Mouse (Mus musculus): Measurements from ENCODE around the gene Cirbp.

Gene Cirbp

DNA sequence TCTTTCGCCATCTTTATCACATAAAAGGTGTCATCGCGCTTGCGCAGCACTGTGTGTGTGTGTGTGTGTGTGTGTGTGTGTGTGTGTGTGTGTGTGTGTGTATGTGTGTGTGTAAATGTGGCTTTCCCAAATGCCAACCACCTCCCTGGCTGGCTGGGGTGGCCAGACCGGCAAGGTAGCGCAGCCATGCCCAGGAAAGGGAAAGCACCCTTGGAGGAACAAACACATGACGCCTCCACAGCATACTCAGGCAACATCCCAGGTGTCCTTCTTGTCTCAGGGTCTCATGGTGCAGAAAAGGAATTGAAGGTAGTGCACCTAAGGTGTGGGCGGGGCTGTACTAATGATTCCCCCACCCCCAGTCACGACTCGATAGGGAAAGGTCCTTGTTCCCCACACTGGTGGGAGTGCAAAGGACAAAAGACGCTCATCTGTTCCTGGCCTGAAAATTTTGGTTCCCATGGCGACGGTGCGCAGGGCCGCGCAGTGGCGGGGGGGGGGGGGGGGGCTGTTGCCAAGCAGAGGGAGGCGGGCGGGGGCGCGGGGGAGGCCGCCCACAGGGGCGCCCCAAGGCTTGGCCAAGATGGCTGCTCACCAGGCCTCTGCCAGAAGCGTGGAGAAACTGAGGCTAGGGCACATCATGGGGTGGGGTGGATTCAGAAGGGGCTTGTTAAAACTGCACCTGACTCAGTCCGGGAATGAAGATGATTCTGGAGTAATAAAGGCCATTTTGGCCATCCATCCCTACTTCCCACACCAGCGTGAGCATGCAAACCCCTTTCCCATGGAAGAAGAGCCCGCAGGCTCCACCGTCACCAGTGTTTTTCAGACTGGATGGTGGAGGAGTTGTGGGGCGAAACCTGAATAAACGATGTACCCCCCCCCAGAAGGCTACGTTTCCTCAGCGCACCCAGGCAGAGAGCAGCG lies 27.9 kb upstream of the Cirbp start:
- DNase-seq (ENCODE audit: low read depth, low spot score) = no peak

DNA sequence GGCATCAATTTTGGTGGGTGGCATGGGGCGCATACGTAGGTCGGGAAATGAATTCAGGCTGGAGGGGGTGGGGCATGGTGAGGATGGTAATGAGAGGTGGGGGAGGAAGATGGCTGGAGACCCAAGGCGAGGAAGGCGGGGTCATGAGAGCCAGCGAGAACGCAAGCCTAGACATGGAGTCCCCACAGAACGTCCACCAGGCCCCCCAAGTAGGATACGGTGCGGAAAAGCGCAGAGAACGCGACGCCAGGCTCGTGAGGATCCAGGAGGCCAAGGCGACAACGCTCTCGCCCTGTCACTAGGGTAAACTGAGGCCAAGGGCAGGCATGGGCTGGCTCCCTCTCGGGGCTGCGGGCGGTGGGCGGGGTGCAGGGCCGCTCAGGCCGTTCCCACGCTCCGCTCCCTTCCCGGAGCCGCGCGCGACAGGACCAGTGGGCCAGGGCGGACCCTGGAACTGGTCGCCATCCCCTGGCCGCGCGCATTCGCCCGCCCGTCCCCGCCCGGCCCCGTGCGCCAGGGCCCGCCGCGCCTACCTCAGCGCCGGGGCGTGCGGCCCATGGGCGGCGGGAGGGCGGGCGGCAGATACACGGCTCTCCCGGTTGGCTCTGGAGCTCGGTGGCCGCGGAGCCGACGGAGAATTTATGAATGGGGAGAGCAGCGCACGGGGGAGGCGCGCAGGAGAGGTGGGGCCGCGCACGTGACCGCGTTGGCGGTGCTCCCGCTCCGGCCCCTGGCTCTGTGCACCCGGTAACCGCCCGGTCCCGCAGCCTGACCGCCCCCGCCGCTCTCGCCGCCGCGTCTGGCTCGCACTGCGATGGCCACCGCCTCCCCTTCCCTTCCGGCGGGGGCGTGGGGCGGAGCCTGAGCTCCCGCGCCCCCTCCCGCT lies 27.0 kb upstream of the Cirbp start, which contains the start of gene Atp5d:
Gene Atp5d, plus strand, starts transcription at position 80 of the 886 bp plus-strand sequence.
- peak; percentile 66 for DNase-seq (ENCODE audit: low read depth, low spot score)

DNA sequence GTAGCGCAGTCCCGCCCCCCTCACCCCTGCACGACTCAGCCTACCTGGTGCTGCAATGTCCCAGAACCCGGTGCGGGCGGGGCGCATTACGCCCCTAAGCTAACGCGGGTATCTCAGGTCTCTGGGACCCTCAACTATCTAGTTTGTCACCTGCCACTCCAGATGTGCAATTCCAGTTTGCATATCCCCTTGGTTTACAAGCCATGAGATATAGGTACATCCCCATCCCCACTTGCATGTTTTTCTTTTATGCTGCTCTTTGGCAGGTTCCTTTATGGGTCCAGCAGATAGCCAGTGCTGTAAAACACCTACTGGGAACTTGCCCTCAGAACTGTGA lies 26.4 kb upstream of the Cirbp start:
- DNase-seq (ENCODE audit: low read depth, low spot score) = peak; percentile 57

DNA sequence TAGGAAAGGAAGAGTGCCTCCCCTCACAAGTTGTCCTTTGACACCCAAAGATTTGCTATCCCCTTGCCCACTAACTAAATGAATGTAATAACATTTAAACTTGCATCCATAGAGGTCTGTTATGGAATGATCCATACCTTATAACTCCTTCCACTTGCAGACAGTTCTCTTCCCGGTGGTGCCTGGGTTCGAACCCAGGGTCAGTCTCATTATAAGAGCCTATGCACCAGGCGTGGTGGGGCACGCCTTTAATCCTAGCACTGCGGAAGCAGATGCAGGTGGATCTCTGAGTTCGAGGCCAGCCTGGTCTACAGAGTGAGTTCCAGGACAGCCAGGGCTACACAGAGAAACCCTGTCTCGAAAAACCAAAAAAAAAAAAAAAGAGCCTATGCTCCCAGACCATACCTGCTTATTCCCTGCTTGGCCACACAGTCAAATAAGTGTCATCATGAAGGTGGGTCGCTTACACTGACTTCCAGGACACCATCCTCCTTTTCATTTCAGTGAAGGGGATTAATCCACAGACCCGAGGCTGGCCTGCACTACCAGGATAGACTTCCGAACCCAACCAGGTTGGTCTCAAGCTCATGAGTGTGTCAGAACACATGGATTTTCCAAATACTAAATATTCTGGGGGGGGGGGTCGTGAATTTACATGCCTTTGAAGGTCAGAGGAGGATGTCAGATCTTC lies 25.7 kb upstream of the Cirbp start:
- no peak for DNase-seq (ENCODE audit: low read depth, low spot score)

DNA sequence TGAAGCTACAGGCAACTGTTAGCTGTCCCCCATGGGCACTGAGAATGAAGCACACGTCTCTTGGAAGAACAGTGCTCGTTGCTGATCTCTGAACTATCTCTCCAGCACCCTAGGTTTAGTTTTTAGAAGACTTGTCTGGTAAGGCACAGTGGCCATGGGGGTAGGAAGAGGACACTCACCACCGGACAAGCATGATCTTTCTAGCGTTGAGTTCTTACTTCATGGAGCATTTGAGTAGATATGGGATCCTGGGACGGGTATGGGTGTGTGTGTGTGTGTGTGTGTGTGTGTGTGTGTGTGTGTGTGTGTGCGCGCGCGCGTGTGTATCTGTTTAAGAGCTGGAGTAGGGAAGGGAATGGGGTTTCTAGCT lies 25.1 kb upstream of the Cirbp start, which contains the start of gene Cbarp:
Gene Cbarp, minus strand, starts transcription at position 170 of the 370 bp plus-strand sequence.
- no peak for DNase-seq (ENCODE audit: low read depth, low spot score)

DNA sequence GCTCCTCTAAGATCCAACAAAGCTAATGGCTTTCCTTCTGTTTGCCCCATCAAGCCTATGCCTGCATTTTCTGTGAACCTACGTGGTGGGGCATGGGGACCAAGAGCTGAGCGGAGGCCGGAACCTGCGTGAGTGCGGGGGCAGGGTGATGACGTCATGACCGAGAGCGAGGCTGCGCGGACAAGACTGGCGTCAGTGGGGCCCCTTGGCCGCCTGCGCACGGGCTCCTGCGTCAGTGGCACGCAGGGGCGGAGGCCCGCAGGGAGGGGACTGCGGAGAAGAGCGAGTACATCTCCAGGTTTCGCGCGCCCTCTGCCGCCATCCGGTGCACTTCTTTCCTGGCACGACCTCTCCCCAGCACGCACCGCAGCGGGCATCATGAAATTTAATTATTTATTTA lies 24.5 kb upstream of the Cirbp start:
- DNase-seq (ENCODE audit: low read depth, low spot score) = peak; percentile 98

DNA sequence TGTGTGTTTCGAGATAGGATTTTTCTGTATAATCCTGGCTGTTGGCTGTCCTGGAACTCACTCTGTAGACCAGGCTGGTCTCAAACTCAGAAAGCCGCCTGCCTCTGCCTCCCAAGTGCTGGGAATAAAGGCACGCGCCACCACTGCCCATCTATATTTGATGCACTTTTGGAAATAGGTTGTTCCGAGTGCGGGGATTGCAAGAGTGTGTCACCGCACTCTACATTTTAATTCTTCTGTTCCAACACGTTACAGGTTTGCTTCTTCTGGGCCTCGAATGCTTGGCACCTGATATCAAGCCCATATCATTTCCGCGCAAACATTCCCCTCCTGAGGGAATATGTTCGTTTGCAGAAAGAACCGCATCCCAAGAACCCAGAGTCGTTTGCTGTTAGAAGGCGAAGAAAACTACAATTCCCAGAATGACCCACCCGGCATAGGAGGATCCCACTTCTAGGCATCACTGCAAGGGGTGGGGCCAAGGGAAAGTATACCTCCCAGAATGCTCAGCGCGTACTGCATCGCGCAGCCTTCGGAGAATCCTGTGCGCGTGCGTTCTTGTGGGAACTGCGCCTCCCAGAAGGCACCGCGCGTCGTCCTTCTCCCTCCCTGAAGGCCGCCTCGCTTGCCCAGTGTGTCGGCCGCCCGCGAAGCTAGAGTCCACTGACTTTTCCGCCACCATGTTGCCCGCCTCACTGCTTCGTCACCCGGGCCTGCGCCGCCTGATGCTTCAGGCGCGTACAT lies 23.8 kb upstream of the Cirbp start:
- peak; percentile 99 for DNase-seq (ENCODE audit: low read depth, low spot score)

DNA sequence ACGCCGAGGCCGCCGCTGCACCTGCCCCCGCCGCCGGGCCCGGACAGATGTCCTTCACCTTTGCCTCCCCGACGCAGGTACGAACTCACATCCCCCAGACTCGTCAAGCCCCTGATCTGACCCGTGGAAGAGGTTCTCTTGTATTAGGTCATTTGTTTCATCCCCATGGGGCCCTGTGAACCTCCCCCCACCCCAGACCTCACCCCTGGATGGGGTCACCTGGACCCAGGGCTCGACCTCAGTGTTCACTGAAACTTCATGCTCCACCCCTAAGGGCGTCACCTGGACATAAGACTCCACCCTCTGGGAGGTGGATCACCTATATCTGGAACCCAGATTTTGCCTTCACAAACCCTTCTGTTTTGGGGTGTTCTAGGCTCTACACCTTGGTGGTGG lies 23.3 kb upstream of the Cirbp start:
- DNase-seq (ENCODE audit: low read depth, low spot score) = peak; percentile 59

DNA sequence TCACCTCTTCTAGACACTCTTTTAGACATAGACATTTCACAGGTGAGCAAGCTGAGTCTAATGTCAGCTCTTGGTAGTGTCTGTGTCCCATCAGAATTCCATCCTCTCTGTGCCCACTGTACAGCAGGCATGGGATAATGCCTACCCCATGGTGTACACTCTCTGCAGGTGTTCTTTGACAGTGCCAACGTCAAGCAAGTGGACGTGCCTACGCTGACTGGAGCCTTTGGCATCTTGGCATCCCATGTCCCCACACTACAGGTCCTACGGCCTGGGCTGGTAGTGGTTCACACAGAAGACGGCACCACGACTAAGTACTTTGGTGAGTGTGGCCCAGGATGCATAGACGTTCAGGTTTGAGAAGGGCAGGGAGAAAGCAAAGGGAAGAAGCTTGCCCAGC lies 22.1 kb upstream of the Cirbp start:
- DNase-seq (ENCODE audit: low read depth, low spot score) = no peak

DNA sequence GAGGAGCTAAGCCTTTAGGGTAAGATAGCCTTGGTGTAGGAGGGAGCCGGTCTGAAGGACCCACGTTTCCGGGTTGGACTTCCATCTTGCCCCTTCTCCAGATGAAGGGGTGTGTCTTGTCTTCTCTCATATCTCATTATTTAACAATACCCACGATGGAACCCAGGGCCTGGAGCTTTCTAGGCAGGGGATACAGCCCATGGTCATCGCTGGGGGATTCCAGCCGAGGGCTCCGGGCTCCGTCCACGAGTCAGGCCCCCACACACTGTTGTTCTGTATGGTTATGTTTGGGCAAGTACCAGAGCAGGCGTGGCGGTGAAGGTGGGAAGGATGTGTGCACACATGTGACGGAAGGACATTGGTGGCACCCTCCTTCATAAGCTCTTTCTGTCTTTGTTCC lies 21.6 kb upstream of the Cirbp start:
- DNase-seq (ENCODE audit: low read depth, low spot score) = no peak

DNA sequence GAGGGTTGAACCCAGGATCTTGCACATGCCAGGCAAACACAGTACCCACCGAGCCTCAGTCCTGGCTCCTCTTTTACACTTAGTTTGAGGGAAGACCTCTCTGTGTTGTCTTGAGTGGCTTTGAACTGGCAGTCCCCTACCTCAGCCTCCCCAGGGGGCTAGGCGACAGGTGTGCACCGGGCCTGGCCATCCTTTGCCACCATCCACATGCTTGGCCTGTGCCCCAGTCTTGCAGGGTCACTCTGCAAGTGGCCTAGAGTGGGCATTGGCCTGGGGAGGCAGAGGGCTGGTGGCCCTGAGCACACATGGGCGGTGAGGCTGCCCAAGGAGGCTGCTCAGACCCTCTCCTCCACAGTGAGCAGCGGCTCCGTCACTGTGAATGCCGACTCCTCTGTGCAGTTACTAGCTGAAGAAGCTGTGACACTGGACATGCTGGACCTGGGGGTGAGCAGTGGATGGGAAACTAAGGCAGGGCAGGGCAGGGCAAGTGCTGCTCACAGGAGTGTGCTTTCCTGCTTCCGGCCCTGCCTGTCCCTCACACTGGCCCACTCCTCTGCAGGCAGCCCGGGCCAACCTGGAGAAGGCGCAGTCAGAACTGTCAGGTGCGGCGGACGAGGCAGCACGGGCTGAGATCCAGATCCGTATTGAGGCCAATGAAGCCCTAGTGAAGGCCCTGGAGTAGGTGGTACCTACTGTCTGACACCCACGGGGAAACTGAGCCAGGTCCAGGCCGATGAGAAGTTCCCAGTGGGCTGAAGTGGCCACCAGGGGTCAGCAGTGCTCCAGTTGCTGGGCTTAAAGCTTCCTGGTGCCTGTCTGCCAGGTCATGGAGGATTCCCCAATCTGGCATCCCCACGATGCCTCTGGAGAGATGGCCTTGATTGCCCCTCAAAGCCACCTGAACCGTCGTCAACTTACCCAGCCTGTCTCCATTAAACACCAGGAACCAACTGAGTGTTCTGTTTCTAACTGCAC lies 20.6 kb upstream of the Cirbp start:
- DNase-seq (ENCODE audit: low read depth, low spot score) = peak; percentile 70

DNA sequence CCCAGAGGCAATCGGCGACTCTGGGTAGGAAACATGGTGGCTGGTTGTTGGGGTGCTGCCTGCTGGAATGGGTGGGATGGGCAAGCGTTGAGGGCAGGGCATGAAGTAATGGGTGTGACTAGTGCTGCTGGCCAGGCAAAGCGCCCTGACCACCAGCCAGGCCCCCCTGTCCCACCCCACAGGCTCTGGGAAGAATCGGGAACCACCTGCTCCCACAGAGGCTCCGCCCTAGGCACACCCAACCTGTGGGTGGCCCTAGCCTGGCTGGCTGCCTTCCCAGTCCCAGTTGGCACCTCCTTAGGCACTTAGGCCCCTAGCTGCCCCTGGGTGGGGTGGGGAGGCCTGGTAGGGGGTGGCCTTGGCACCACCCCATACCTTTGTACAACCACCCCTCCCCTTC lies 19.9 kb upstream of the Cirbp start:
- no peak for DNase-seq (ENCODE audit: low read depth, low spot score)

DNA sequence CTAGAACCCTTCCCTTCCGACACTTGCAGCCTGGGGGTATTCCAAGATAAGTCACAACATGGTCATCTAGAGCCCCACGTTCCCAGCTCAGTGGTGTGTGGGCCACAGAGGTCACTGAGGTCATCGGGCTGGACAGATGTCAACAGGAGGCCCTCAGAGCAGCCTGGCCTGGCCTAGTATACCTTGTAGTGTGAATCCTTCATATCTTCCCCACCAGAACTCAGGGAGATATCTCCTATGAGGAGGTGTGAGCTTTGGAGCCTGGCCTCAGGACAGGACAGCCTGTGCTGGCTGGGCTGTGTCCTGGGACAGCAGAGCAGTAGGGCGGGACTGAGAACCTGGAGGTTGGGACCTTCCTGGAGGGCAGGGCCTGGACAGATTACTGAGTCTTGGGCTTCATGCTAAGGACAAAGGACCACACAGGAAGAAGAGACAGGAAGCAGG lies 19.2 kb upstream of the Cirbp start:
- no peak for DNase-seq (ENCODE audit: low read depth, low spot score)

DNA sequence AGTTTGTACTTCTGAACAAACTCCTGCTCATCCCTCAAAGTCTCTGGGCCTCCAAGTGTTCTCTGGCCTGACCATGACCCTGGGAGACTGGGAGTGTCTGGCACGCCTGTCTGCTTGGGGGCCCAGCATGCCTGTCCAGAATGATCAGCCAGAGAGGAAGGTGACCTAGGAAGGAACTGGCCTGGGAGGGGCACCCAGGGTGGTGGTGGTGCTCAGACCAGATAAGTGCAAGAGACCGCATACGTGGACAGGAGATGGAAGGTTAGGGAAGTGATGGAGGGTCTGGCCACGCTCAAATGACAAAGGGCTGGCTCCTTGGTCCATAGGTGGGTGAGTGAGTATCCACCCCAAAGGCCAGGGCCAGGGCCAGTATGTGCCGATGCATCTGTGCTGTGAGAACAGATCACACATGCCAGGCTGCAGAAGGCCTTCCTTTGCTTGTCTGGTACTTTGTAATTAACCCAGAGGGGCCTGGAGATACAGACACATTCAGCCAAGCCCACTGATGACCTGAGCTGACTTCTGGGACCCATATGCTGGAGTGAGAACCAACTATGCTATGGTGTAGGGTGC lies 18.6 kb upstream of the Cirbp start:
- DNase-seq (ENCODE audit: low read depth, low spot score) = no peak

DNA sequence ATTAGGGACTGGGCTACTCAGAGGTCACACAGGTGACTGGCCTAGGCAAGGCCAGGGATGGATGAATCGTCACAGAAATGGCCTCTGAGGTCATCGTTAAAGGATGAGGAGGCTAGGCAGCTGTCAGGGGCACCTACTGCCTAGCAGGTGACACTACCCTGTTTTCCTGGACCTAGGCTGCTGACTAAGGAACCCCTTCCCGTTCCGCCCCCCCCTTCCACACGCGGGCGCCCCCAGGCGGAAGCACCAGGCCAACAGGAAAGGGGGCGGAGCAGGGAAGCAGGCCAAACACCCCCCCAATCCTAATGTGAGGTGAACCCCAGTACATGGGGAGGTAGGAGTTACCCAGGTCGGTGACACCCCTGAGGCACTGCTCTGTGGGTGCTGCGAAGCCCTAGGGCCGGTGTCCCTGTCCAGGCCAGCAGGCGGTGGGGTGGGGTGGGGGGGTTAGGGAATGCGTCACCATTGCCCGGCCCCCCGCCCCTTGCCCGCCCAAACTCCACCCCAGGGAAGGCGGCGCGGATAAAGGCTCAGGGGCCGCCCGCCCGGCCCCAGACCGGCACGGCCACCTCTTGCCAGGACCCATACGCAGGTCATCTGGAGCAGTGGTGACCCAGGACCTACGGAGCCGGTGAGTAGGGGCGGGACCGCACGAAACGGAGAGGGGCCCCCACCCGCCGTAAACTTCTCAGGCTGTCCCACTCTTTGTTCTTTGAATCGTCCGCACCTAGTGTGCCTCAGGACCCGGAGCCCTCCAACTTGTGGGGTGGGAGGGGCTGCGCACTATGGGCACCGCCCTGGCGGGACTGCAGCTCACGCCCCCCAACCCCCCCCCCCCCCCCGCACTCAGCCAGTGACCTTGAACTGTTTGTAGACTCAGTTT lies 17.8 kb upstream of the Cirbp start, which contains the start of gene Midn:
Gene Midn, plus strand, starts transcription at position 554 of the 883 bp plus-strand sequence.
- peak; percentile 74 for DNase-seq (ENCODE audit: low read depth, low spot score)

DNA sequence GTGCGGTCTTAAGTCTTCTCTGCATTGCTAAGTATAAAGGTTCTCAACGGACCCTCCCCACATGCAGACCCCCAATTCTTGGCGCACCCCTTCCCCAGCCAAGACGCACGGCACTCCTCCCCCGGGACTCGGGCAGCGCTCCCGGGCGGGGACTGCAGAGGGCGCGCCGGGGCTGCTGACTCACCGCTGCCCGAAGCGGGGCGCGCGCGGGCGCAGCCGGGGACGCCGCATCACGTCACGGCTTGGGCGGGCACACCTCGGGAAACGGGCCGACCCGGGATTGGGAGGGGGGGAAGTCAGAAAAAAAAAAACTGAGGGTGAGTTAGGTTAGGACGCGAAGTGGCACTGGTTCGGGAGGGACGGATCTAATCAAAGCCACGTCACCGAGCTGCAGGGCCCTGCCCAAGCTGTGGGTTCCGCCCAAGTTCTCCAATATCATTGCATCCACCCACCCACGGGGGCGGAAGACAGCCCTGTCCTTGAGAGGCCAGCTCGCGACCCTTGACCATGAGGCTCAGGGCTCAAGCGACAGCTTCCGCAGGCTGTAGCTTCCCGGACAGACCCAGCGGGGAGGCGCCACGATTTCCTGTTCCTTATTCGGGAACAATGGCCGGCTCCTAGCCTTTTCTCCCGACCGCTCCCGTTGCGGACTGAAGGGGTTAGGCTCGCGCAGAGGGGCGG lies 17.0 kb upstream of the Cirbp start:
- no peak for DNase-seq (ENCODE audit: low read depth, low spot score)

DNA sequence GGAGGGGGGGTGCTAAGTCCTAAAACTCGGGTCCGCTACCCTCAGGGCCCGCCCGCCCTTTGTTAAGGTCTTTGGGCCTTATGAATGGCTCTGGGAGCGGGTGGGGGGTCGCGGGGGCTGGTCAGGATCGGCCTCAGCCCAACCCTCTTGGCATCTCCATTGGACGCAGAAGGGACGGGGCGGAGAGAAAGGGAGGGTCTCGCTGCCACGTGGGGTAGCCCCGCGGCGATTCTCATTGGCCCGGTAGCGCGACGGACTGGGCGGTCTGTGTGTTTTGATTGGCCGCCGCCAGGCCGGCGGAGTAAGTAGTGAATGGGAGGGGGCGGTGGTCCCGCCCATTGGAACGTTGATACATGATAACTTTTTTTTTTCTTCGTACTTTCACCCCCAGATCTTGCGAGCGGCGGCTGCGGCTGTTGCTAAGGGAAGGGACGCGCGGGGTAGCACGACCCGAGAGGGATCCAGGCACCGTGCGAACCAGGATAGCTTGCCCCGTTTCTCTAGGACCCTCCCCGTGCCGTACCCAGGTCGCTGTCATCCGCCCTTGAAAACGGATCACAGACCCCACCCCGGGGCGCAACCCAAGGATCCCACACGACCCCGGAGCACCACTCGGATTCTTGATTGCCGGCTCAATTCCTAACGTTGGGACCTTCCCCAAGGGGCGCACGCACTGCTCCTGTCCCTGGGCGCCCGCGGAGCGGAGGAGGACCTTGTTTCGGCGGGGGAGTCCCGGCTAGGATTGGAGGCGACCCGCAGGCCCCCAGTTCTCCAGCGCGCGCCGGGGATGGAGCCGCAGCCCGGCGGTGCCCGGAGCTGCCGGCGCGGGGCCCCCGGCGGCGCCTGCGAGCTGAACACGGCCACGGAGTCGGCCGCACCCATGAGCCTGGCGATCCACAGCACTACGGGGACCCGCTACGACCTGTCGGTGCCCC lies 16.2 kb upstream of the Cirbp start:
- peak; percentile 99 for DNase-seq (ENCODE audit: low read depth, low spot score)

All from ES-CJ7 (cell line).